18 mouse cellular contexts compared by ENCODE assay signal in genomic region chr5:63627832-63628530, GRCm38 (mm10). TPM values are rescaled to one million over a fixed set of nuclear protein-coding genes. Genes with fewer than 3 reads are reported as not detected.
"Had no signal": no experiment of that assay in that cellular context is flagged by ENCODE, and none has a peak within 500 bp of the region (broad histone marks: within the 10 kb centered on the region; RNA-seq: fewer than 3 reads in every experiment).

No protein-coding gene starts in this region.

- H3K4me2 ChIP-seq: liver, embryonic 13.5 days; lung, embryonic 14.5 days; neural tube, embryonic 13.5 days had no signal

- H3K36me3 ChIP-seq: liver, embryonic 13.5 days; neural tube, embryonic 13.5 days had no signal

- H3K27me3 ChIP-seq: liver, embryonic 13.5 days; neural tube, embryonic 13.5 days had no signal

- H3K9me3 ChIP-seq: liver, embryonic 13.5 days; neural tube, embryonic 13.5 days had no signal

- H3K9ac ChIP-seq: liver, embryonic 13.5 days; lung, embryonic 14.5 days; neural tube, embryonic 13.5 days had no signal

- ATAC-seq: lung, postnatal 0 days had no signal

- DNase-seq: kidney, adult 2 months; kidney, postnatal 25 days; layer of hippocampus, adult 9-11 months; layer of hippocampus, postnatal 36 days; liver, embryonic 13.5 days; lung, embryonic 14.5 days; thymus, adult 18-20 months; thymus, postnatal 36 days had no signal

- H3K27ac ChIP-seq: kidney, postnatal 0 days; layer of hippocampus, adult 2 months; left cerebral cortex, adult 2 months; liver, embryonic 13.5 days; macrophage; neural tube, embryonic 13.5 days had no signal

- H3K4me3 ChIP-seq: layer of hippocampus, adult 2 months; left cerebral cortex, adult 2 months; liver, embryonic 13.5 days; neural tube, embryonic 13.5 days had no signal

- H3K4me1 ChIP-seq: liver, embryonic 13.5 days; neural tube, embryonic 13.5 days had no signal

RNA-seq across cellular contexts. Expression of gene Nwd2, which starts 20.9 kb away (rescaled TPM):
- polyA plus RNA-seq: kidney, adult 2 months; large intestine, adult 2 months; liver, adult 2 months; macrophage; small intestine, adult 2 months; spleen, adult 2 months had no signal
